Mouse (Mus musculus) adrenal gland, adult 18-20 months (tissue): ENCODE data around the gene Ano2. TPM values are rescaled to one million over a fixed set of nuclear protein-coding genes. Genes with fewer than 3 reads are reported as not detected.
A peak's percentile ranks its signal among the peaks of the same experiment; 100 is the strongest.

Experiments used
- DNase-seq, 2 experiments: peaks; one replicate each; pipeline ENCODE4 v3.0.0; 2021 to 2022; ENCODE audit warnings: low spot score in 2 of 2
- total RNA-seq, 2 experiments: library from RNA; stranded (reverse); gene quantifications; 1 replicate in 1 of 2; 2 replicates in 1 of 2; pipeline ENCODE4 v1.2.3; 2021

The Ano2 gene
- total RNA-seq, 2 experiments from 2014 or later = 0.10 TPM; not detected in 1

DNA sequence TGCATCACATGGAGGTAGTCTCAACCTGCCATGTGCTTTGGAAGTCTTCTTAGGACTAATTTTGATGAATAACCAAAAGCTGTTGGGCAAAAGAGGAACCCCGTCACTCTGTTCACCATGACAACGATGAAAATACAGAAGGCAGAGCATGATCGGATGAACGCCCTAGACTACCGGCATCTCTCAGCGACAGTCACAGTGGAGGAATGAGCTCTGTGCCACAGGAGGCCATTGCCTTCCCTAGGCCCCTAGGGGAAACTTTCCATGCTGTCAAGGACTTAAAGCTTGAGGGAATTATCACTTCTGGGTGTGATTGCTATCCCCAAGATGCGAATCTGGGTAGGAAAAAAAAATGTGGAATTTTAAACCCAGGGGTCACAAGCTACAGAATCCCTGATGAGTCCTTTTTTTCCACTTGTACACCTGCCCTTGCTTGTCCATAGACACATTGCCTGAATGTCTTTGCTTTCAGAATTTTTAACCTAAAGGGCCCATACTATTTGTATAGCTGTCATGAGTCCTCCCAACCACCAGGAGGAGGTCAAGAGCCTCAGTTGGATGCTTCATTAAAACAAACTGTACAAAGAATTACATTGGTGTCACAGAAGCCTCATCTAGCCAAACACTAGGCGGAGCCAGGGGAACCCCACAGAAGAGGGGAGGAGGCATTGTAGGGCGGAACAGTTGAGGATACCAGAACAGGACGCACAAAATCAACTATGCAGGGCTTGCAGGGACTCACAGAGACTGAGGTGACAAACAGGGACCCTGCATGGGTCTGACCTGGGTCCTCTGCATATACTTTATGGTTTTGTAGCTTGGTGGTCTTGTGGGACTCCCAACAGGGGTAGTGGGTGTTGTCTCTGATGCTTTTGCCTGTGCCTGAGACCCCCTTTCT, 53.2 kb downstream of the Ano2 start:
- no peak for DNase-seq

DNA sequence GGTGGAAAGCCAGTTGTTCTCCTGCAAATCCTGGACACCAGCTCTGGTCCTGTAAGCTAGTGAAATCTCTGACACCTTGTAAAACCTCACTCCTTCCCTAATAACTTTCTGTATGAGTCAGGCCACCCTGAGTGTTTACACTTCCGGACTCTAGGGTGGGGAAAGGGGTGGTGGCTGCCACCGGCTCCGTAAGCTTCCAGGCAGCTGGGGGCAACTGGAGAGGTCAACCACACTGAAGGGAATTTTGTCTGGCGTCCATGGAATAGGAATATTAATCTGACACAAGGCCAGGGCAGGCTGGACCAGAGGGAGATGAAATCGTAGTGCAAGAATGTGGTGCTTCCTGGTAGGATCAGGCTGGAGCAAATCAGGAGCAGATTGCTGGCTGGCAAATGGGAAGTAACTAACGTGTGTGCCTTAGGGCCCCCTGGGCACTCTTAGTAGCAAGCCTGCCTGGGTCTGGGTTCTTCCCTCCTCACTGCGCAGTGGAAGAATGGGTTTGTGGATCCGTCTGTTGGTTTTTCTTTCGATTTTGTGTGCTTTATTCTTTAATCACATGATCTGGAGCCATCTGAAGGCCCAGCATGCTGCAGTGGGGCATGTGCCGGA, 57.2 kb downstream of the Ano2 start:
- DNase-seq = no peak

DNA sequence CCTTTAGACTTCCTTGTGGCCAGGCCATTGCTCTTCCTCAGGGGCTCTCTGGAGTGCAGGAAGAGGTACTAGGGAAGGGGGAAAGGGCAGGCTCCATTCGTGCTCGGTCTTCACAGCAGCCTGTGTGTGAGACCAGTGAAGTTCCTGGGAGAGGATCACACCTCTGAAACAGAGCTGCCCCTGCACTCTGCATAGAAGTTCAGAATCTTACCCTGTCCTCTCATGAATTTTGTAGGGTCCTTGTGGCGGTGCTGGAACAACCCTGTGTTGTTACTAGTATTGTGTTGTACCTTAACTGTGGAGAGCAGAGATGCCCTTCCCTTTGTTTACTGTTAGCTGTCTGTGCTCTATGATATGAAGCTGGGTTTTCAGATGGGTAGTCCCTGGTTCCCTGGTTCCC, 58.4 kb downstream of the Ano2 start:
- DNase-seq = no peak

DNA sequence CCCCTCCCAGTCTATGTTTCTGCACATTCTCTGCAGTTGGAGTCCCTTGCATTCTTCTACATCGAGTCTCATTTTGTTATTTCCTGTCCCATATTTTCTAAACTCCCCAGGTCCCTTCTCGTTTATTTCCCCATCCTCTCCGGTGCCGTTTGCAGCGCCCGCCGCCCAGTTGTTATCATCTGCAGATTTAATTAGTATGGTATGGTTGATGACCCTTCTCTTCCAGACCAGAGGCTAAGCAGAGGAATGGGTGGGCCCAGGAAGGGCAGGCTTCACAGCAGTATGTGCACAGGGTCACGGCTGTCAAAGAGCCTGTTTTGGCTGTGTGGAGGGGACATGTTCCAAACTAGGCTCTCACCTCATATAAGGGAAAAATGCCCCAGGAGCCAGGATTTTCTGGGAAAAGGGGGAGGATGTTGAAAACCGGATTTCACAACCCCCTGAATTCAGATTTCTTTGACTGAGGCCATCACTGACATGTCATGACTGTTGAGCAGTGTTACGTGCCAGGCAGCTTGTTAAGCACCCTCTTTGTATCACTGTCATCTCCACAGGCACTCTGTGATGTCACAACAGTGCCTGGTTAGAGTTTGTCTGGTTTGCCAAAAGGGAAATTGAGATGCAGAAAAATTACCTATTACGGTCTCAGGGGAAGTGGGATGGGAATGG, 72.8 kb downstream of the Ano2 start:
- DNase-seq = no peak

DNA sequence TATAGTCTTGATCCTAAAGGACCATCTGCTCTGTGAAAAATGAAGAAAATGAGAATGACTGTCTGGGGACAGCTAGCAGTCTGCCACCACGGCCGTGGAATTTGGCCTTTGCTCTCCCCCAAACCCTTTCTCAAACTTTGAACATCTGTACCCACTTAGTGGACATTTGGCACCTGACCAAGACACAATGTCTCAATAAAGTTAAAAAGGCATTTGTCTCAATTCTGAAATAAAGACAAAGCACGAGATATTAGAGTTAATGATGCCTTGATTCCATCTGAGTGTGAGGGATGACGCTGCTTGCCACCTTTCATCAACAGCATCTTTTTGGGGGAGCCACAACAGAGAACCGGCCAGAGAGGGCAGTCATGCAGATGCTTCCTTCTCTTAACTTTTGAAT, 83.0 kb downstream of the Ano2 start:
- DNase-seq = no peak

DNA sequence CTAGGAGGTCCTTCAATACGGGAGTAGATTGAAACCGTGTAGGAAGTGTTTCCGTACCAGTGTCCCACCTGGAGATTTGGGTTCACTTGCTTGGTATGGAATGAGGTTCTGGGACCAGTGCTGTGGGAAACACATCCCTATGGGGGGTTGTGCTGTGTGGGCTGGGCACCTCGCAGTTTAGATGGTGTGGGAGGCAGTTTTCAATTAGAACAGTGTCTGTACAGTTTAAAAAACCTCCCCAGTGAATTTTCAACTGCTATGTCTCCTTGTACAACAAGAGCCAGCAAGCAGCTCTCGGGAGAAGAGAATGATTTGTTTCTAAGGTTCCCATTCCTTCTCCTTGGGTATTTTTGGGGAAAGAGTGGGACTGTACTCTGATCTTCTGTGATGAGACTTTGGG, 86.1 kb downstream of the Ano2 start:
- DNase-seq = no peak

DNA sequence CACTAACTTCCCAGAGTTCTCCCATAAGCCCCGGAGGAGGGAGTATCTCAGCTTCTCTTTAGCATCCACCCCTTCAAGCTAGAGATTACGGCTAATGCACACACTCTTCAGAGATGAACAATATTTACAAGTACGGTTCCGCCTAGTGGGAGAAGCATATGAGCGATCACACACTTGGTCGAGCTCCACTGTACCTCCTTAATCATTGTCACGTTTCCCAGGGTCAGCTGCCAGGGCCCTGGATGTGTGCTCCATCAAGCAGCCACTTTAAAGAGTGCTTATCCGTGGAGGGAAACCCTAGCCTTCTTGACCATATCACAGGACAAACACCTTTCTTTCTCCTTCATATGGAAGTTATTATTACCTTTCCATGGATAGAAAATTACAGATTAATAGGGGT, 112.7 kb downstream of the Ano2 start:
- no peak for DNase-seq

DNA sequence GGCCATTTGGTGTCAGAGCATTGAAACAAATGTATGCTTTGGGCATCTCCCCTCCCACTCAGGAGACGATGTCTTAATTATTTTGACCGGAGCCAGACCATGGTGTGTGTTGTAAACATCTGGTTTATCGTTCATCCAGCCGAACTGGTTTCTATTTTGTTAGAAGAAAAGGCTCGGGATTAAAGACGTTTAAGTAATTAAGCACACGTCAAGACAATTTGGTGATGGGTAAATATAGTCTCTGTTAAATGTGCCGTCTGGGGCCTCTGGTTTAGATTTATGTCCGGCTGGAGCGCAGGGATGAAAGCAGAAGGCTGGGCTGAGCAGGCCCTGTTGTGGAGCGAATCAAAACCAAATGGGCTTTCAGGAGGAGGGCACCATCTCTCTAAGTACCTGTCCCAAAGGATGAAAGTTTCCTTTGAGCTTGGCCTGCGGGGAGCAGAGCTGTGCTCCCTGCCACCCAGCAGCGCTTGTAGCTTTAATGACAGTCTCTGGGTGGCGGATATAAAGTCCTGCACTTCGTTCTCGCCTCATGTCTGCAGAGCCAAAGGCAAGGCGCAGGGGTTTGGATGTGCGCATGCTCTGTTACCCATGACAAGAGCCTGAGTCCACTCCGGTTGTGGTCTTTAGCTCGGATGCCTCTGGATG, 113.3 kb downstream of the Ano2 start:
- DNase-seq = no peak

DNA sequence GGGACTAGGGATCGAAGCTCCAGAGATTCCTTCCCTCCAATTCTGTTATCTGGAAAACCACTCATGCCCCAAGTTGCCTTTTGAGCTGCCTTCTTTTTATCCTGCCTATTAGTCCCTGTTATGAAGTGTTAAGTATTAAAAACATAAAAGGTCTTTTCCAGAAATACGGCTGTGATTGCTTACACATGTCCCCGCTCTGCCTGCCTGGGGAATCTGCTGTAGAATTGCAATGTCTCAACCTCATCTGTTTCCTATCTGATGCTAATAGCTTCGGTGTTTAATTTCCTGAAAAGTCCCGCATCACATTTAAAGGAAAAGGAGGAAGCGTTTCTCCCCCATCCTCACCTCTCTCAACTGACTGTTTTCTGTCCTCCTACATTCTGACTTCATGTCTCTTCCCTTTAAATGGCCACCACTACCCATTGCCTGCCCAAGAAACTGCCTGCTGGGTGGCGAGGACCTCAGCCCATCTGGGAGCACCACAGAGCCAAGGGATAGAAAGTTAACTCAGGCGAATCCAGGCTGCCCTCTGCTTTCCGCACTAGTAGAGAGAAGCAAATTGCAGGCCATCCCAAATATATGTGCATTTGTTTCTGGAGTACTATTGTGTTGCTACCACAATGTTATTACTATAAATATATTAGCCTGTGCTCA, 118.9 kb downstream of the Ano2 start:
- no peak for DNase-seq

DNA sequence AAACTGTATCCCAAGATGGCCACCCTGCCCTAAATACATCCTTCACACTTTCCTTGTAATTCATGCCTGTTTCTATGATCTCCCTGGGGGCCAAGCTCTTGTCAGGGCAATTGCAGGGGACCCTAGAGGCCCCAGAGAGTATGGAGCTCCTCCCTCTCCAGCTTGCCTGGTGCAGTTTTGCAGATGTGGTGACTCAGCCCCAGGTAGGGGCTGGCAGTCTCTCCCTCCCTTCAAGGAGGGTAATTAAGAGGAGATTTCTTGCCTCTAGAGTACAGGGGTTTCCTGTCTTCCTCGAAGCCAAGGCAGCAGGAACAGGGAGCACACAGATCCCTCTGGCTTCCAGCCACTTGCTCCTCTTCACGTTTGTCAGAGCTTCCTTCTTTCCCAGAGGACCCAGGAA, 121.2 kb downstream of the Ano2 start:
- no peak for DNase-seq

DNA sequence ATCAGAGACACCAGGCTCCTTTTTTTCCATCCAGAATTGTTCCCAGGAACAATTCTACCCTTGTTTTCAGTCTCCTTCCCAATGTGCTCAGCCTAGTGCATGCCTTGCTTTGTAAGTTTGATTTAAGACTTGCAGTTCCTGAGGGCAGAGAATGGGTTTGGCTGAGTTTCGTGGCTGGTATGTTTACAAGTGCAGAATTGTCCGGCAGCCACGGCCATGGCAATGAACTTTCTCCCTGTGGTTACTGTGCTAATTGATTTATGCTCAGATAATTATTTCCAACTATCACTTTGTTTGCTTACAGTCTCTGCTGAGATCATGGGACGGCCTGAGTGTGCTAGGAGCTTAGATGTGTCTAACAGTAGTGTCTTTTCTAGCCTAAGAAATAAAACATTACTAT, 147.9 kb downstream of the Ano2 start:
- DNase-seq = peak in 1 of 2 experiments; percentile 4

DNA sequence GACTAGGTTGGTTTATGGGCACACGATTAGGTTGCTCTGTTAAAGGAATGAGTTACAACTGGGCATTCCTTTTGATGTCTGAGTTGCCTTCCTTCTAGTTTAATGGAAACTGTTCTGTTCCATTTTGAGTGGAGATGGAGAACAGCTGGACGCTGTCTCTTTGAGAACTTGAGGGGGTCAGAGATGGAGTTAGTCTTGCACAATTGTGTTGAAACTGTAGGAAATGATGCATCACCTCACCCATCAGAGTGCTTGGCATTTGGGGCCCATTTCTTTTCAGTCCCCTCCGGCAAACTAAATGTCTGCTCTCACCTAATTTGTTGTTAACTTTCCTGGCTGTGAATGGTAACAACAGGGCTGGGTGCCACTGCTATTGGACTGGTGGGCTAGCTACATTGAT, 151.1 kb downstream of the Ano2 start:
- DNase-seq = no peak

DNA sequence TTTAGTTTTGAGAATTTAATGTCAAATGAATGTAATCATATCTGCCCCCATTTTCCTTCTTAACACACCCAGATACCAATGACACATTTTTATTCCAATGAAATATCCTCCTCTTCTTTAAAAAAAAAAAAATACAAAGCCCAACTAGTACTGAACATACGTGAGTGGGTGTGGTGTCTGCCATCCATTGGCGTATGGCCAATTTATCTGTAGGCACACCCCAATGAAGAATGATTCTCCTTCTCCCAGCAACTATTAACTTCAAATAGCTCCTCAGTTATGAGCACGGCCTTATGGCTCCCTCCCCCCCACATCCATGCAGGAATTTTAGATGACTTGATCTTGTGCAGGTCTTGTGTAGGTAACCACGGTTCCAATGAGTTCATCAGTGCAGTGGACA, 161.0 kb downstream of the Ano2 start:
- no peak for DNase-seq

DNA sequence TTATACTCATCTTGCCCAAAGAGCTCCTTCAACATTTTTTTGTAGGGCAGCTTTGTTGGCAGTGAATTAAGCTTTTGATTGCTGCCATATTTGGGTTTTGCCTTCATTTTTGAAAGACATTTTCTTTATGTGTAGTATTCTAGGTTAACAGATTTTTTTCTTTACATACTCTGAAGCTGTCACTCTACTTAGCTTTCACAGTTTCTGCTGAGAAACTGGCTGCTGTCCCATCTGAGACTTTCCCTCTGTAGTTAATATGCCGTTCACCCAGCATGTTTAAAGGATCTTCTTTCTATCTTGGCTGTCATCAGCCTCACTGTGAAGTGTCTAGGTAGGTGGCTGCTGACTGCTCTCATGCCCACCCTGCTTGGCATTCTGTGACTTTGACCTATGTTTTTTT, 168.1 kb downstream of the Ano2 start:
- no peak for DNase-seq

DNA sequence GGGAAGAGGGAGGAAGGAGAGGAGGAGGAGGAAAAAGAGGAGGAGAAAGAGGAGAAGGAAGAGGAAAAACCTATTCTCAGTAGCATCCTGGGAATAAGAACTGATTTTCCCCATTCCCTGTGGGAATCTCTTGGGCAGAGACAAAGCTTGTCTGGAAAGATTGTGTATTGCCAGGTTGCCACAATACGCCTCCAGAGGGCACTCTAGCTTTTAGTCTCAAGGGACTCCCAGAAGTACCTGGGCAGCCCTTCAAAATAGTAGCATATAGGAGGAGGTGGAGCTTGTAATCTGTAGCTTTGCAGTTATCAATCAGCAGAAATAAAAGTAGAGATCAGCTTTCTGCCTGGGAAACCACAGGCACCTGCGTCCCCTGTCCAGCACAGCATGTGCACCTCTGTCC, 178.3 kb downstream of the Ano2 start:
- DNase-seq = peak; percentile 16 to 24

DNA sequence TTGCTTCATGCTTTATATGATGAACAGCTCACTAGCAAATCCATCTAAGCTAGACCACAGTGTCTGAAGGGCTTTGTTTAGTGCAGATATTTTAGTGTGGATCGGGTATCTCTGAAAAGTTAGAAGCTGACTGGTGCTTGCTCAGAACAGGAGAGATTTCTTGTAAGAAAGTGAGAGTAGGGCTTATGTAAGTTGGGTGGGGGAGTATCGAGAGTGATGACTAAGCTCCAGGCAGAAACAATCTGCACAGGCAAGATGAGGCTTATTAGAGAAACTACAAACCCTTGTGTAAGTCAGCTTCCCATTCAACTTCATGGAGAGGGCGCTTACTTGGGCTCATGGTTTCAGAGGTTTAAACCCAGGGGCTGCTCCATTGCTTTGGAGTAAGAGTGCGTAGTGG, 181.3 kb downstream of the Ano2 start:
- no peak for DNase-seq

DNA sequence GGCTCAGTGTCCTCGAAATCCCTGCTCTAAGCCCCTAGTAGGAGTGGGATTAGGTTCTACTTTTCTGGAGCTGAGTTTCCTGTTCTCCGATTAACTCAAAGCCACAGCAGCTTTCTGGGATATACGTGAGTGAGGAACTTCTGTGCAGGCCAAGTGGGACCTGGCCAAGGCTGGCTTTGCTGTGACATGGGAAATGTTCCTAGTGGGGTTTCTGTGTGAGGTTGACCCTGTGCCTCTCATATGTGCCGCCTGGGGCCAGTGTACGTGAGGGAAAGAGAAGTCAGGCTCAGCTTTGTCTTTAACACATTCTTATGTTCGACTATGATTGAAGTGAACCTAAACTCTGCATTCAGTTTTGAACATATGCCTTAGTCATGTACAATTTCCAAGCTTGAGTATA, 184.5 kb downstream of the Ano2 start:
- DNase-seq = no peak

DNA sequence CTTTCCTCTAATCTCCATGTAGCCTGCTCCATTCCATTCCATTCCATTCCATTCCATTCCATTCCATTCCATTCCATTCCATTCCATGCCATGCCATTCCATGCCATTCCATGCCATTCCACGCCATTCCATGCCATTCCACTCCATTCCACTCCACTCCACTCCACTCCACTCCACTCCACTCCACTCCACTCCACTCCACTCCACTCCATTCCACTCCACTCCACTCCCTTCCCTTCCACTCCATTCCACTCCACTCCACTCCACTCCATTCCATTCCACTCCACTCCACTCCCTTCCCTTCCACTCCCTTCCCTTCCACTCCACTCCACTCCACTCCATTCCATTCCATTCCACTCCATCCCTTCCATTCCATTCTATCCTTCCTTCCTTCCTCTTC, 186.7 kb downstream of the Ano2 start:
- no peak for DNase-seq

DNA sequence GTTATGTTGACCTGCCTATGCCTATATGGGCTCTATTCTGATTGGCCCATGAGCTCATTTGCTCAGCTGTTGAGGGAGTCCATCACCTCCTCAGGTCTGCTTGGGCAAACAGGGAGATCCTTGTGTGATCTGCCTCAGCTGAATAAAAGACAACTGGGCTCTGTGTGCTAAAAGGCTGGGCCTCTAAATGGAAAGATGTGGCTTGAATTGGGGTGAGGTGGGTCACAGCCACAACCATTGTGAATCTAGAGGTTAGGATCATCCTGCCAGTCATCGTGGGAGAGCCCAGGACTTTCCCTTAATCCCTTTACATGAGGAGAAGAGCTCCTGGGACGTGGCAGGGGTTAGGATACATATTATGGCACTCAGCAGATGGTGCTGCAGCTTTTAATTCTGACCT, 188.5 kb downstream of the Ano2 start:
- DNase-seq = no peak

DNA sequence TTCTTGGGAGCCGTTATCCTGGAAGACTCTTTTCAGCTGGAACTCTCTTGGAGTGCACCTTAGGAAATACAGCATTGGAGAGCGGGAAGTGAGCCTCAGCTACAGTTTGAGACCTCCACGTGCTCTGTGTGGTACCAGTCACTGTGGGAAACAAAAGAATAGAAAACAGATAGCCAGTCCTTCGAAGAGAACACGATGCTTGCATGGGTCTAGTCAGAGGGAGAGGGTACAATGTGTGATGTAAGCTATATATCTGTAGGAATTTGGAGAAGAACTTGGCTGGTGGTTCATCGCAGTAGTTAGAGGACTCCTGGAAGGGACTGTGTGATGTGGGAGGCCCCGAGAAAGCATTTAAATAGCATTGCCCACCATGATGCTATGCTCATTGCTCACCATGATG, 189.1 kb downstream of the Ano2 start:
- DNase-seq = no peak

DNA sequence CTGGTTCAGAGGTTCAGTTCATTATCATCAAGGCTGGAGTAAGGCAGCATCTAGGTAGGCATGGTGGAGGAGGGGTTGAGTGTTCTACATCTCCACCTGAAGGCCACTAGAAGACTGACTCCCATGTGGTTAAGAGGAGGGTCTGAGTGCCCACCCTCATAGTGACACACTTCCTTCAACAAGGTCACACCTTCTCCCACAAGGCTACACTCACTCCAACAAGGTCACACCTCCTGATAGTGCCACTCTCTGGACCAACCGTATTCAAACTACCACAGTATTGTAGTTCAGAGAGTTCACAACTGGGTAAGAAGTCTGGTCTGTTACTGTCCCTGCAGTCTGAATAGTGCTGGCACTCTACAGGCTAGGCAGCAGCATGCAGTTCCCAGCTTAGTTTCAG, 198.4 kb downstream of the Ano2 start:
- no peak for DNase-seq
